Mouse (Mus musculus): ENCODE data around the gene Ddx20. TPM values are rescaled to one million over a fixed set of nuclear protein-coding genes. Genes with fewer than 3 reads are reported as not detected.

Gene Ddx20
- polyA plus RNA-seq, 1 experiment from 2014 or later, result 32.6 TPM

DNA sequence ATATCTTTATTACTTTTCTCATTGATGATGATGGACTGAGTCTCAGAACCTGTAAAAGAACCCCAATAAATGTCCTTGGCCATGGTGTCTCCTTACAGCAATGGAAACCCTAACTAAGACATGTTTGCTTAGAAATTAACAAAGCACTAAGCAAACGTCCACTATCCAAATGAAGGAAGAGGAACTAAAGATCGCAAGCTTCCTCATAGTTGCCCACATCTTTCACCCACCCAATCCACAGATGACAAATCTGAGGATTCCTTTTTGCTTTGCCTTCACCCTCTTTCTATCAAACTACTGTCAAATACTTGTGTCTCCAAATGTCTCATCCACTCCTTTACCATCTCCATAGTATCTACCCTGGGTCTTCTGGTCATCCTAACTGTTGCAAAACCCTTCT, 1.2 kb upstream of the Ddx20 start:
- no peak overlapping the region for H3K27ac ChIP-seq (replicated peaks)
- H3K4me3 ChIP-seq (replicated peaks), result no peak overlapping the region
- H3K27me3 ChIP-seq, result no peaks in the 10 kb centered on the region
- no peak overlapping the region for H3K4me2 ChIP-seq (replicated peaks)
- H3K9ac ChIP-seq, result no peak overlapping the region
- peaks cover 8% of the 10 kb centered on the region for H3K4me1 ChIP-seq
- ATAC-seq (ENCODE audit: insufficient number of reproducible peaks, low FRiP score, low TSS enrichment, low read depth), result no peak
- peaks cover 8% of the 10 kb centered on the region; the same call in 1 of the 2 replicates for H3K36me3 ChIP-seq
- WGBS, result 96% methylated on average over 2 of the region's 2 CpGs
- H3K9me3 ChIP-seq (replicated peaks), result no peaks in the 10 kb centered on the region

DNA sequence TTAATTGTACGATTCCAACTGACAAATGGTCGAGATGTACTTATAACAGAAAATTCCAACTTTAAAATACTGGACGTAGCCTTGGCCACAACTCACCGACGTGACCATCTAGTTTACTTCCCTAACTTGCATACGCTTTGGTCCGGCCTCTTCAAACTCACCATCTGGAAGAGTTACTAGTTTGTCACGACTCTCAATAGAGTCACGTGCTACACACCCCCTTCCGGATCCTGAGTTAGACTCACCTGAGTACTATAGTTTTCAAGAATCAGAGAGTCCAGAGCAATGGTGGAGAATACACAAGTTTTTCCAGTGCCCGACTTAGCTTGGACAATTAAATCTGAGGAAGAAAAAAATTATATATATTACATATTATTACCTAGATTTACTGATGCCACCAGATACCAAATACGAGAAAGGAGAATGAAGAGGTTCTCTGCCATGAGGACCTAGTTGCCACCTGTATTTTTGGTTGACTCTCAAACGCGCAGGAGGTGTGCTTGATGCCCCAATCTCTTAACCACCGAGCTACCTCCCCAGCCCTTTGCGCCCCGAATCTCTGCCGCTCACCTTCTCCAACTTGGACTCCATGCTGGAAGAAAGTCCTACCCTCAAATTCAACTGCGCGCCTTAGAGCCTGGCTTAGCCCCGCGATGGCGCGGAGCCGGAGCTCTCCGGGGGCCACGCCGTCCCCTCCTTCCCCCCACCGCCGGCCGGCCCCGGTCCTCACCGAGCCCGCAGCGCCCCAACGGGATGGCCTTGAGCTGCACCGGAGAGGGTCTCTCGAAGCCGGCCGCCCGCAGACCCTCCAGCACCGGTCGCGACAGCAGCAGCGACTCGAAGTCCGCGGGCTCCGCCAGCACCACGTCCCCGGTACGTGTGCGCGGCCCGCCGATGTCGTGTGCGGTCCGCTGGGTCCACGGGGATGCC, 715 bp downstream of the Ddx20 start:
- 7% methylated on average over 60 of the region's 60 CpGs for WGBS
- H3K27me3 ChIP-seq, result no peaks in the 10 kb centered on the region
- peaks cover 23% of the 10 kb centered on the region for H3K36me3 ChIP-seq
- H3K4me3 ChIP-seq (replicated peaks), result peak overlapping the region; percentile 95
- H3K9ac ChIP-seq, result peak overlapping the region; percentile 93
- no peaks in the 10 kb centered on the region for H3K9me3 ChIP-seq (replicated peaks)
- peak overlapping the region; percentile 66 for H3K4me2 ChIP-seq (replicated peaks)
- peak; percentile 70 for ATAC-seq (ENCODE audit: insufficient number of reproducible peaks, low FRiP score, low TSS enrichment, low read depth)
- peak overlapping the region; percentile 82 for H3K27ac ChIP-seq (replicated peaks)
- peaks cover 8% of the 10 kb centered on the region for H3K4me1 ChIP-seq

GRCm38 (mm10) chr3:105680346-105680745, 7.0 kb downstream of the Ddx20 start:
- 90% methylated on average over 7 of the region's 7 CpGs for WGBS
- H3K4me3 ChIP-seq (replicated peaks), result no peak overlapping the region
- no peak overlapping the region for H3K4me2 ChIP-seq (replicated peaks)
- peaks cover 47% of the 10 kb centered on the region for H3K36me3 ChIP-seq
- H3K9ac ChIP-seq, result no peak overlapping the region
- no peak for ATAC-seq (ENCODE audit: insufficient number of reproducible peaks, low FRiP score, low TSS enrichment, low read depth)
- H3K4me1 ChIP-seq, result no peaks in the 10 kb centered on the region
- H3K27me3 ChIP-seq, result no peaks in the 10 kb centered on the region
- H3K9me3 ChIP-seq (replicated peaks), result no peaks in the 10 kb centered on the region
- H3K27ac ChIP-seq (replicated peaks), result no peak overlapping the region

- H3K4me1 ChIP-seq, result no peaks in the 10 kb centered on the region
- no peak overlapping the region for H3K4me3 ChIP-seq (replicated peaks)
- H3K27me3 ChIP-seq, result no peaks in the 10 kb centered on the region
- no peaks in the 10 kb centered on the region for H3K9me3 ChIP-seq (replicated peaks)
- no peak overlapping the region for H3K4me2 ChIP-seq (replicated peaks)
- no peak overlapping the region for H3K9ac ChIP-seq
- peaks cover 20% of the 10 kb centered on the region for H3K36me3 ChIP-seq
- no peak for ATAC-seq (ENCODE audit: insufficient number of reproducible peaks, low FRiP score, low TSS enrichment, low read depth)
- 45% methylated on average over 2 of the region's 2 CpGs for WGBS
- no peak overlapping the region for H3K27ac ChIP-seq (replicated peaks)
These were observed 11.4 kb downstream of the Ddx20 start for GRCm38 (mm10) chr3:105675932-105676331.

DNA sequence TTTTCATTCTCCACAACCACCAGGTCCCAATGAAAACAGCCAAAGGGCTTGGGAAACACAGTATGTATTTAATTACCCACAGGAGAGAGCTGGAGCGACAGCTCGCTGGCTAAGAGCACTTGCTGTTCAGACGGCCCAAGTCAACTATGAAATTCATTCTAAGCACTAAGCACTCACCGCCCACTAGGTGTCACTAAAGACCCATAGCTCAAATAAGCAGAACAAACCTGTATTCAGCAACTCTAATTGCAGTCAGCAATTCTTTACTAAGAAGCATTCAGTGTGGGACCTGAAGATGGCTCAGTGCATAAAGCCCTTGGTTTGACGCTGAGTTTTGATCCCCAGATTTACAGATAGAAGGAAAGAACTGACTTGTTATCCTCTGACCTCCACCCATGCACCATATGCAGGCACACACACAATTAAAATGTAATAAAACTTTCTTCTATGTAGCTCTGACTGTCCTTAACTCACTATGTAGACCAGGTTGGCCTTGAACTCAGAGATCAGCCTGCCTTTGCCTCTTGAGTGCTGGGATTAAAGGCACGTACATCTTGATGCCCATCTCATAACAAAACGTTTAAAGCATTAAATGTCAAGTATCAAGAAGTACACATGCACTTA, 12.7 kb downstream of the Ddx20 start:
- H3K27ac ChIP-seq (replicated peaks), result no peak overlapping the region
- 17% methylated on average over 7 of the region's 7 CpGs for whole genome bisulfite sequencing
- no peak overlapping the region for H3K9ac ChIP-seq
- ATAC-seq (ENCODE audit: insufficient number of reproducible peaks, low FRiP score, low TSS enrichment, low read depth), result no peak
- no peak overlapping the region for H3K4me2 ChIP-seq (replicated peaks)
- peaks cover 12% of the 10 kb centered on the region for H3K36me3 ChIP-seq
- no peaks in the 10 kb centered on the region for H3K4me1 ChIP-seq
- H3K4me3 ChIP-seq (replicated peaks), result no peak overlapping the region
- no peaks in the 10 kb centered on the region for H3K9me3 ChIP-seq (replicated peaks)
- H3K27me3 ChIP-seq, result no peaks in the 10 kb centered on the region

GRCm38 (mm10) chr3:105670801-105671200, 16.6 kb downstream of the Ddx20 start:
- Histone ChIP-seq H3K4me3 (replicated peaks) (no peak overlapping the region), H3K4me1 (no peaks in the 10 kb centered on the region), H3K27ac (replicated peaks) (no peak overlapping the region), H3K9me3 (replicated peaks) (no peaks in the 10 kb centered on the region), H3K9ac (no peak overlapping the region), H3K36me3 (no peaks in the 10 kb centered on the region), H3K4me2 (replicated peaks) (no peak overlapping the region), H3K27me3 (no peaks in the 10 kb centered on the region)
- 73% methylated on average over 1 of the region's 1 CpGs for WGBS
- no peak for ATAC-seq (ENCODE audit: insufficient number of reproducible peaks, low FRiP score, low TSS enrichment, low read depth)

DNA sequence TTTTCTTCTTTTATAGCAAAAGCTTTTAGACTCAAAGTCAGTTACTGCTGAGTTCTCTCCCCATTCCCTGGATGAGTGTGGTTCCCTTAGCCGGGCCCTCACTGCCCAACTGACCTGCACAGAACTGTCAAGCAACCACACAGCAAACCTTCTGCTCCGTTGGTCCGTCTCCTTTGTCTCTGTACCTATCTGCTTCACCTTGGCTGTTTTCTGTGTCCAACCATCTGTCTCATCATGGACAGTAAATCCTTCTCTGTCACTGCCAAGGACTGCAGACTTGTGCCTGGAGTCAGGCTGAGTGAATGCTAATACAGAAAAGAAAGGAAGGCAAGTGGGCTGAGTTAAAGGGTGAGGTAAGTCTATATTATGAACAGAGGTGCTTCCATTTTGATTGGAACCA, 17.6 kb downstream of the Ddx20 start:
- no peaks in the 10 kb centered on the region for H3K36me3 ChIP-seq
- H3K4me1 ChIP-seq, result no peaks in the 10 kb centered on the region
- ATAC-seq (ENCODE audit: insufficient number of reproducible peaks, low FRiP score, low TSS enrichment, low read depth), result no peak
- H3K27me3 ChIP-seq, result no peaks in the 10 kb centered on the region
- no peaks in the 10 kb centered on the region for H3K9me3 ChIP-seq (replicated peaks)
- no peak overlapping the region for H3K4me3 ChIP-seq (replicated peaks)
- no peak overlapping the region for H3K9ac ChIP-seq
- H3K27ac ChIP-seq (replicated peaks), result no peak overlapping the region
- no peak overlapping the region for H3K4me2 ChIP-seq (replicated peaks)
- WGBS, result 91% methylated on average over 3 of the region's 3 CpGs

DNA sequence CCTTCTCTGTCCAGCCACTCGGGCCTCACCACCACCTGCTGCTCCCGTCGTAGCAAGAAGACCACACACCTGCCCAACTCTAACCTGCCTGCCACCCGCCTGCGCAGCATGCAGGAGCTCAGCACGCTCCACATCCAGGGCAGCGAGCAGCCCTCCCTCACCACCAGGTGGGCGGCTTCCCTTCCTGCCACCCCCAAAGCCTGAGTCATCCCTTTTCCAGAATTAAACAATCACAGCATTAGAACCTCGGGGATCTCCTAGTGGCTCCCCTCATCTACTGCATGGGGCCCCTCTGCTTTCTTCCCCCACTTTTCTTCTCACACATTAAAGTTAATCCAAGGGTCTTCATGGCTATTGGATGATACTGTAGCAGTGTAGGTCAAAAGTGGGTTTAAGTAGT, 19.2 kb downstream of the Ddx20 start:
- Histone ChIP-seq H3K9me3 (replicated peaks) (no peaks in the 10 kb centered on the region), H3K36me3 (no peaks in the 10 kb centered on the region), H3K4me3 (replicated peaks) (no peak overlapping the region), H3K9ac (no peak overlapping the region), H3K27ac (replicated peaks) (no peak overlapping the region), H3K4me1 (no peaks in the 10 kb centered on the region), H3K4me2 (replicated peaks) (no peak overlapping the region), H3K27me3 (no peaks in the 10 kb centered on the region)
- 50% methylated on average over 9 of the region's 9 CpGs for WGBS
- ATAC-seq (ENCODE audit: insufficient number of reproducible peaks, low FRiP score, low TSS enrichment, low read depth), result no peak

DNA sequence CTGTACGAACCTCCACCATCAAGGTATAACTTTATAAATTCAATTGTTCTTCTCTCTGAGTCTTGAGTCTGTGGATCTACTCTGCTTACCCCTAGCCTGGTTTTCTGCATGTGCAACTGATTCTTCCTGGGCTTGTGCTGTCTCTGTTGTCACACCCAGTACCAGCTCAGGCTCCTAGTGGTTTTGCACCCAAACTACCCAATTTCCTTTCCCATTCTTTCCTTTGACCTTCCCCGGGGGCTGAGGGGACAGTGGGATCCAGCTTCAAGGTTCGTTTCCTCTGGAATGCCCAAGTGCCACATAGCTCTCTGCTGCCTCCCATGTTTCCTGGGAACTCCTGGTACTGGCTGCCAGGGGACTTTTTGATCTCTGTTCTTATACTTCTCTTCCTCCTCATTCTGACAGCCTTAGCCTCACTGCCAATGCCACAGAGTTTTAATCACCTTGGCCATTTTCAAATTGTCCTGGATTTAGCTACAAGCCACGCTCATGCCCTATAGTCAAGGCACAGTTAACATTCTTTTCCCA, 20.3 kb downstream of the Ddx20 start:
- H3K4me2 ChIP-seq (replicated peaks), result no peak overlapping the region
- H3K27me3 ChIP-seq, result no peaks in the 10 kb centered on the region
- H3K4me3 ChIP-seq (replicated peaks), result no peak overlapping the region
- no peak overlapping the region for H3K9ac ChIP-seq
- no peaks in the 10 kb centered on the region for H3K9me3 ChIP-seq (replicated peaks)
- ATAC-seq (ENCODE audit: insufficient number of reproducible peaks, low FRiP score, low TSS enrichment, low read depth), result no peak
- 63% methylated on average over 4 of the region's 4 CpGs for WGBS
- no peaks in the 10 kb centered on the region for H3K36me3 ChIP-seq
- H3K4me1 ChIP-seq, result no peaks in the 10 kb centered on the region
- H3K27ac ChIP-seq (replicated peaks), result no peak overlapping the region

- no peaks in the 10 kb centered on the region for H3K27me3 ChIP-seq
- no peak overlapping the region for H3K4me2 ChIP-seq (replicated peaks)
- no peaks in the 10 kb centered on the region for H3K4me1 ChIP-seq
- ATAC-seq (ENCODE audit: insufficient number of reproducible peaks, low FRiP score, low TSS enrichment, low read depth), result no peak
- H3K36me3 ChIP-seq, result no peaks in the 10 kb centered on the region
- no peaks in the 10 kb centered on the region for H3K9me3 ChIP-seq (replicated peaks)
- H3K27ac ChIP-seq (replicated peaks), result no peak overlapping the region
- H3K4me3 ChIP-seq (replicated peaks), result no peak overlapping the region
- 76% methylated on average over 9 of the region's 9 CpGs for WGBS
- H3K9ac ChIP-seq, result no peak overlapping the region
These were observed 22.1 kb downstream of the Ddx20 start for GRCm38 (mm10) chr3:105665105-105665765.

DNA sequence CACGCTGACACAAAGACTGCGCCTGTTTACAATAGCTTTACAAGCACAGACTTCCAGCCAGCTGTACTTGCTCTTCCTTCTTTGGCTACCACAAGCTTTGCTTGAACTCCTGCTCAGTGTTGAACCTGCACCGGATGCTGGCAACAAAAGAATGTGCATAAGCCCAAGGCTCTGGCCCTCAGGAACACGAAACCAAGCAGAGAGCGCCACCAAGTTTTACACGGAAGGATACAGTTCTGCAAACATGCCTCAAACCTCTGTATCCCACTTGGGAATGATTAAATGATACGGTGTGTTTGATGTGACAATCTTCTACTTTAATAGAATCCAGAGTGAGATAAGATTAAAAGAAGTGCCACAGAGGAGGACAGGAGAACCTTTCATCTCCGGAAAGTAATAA, 24.3 kb downstream of the Ddx20 start:
- 59% methylated on average over 8 of the region's 8 CpGs for WGBS
- Histone ChIP-seq H3K27ac (replicated peaks) (no peak overlapping the region), H3K27me3 (no peaks in the 10 kb centered on the region), H3K9ac (no peak overlapping the region), H3K9me3 (replicated peaks) (no peaks in the 10 kb centered on the region), H3K36me3 (no peaks in the 10 kb centered on the region), H3K4me2 (replicated peaks) (no peak overlapping the region), H3K4me1 (no peaks in the 10 kb centered on the region), H3K4me3 (replicated peaks) (no peak overlapping the region)
- ATAC-seq (ENCODE audit: insufficient number of reproducible peaks, low FRiP score, low TSS enrichment, low read depth), result no peak

Measured in embryonic facial prominence, embryonic 15.5 days (tissue).